Mouse (Mus musculus) left cerebral cortex, adult 9 months (tissue): ENCODE measurements around the gene E030030I06Rik.
"Not testable (repeated sequence)": the region's sequence is repeated elsewhere in the genome, so short reads cannot be mapped to it uniquely, and the experiment has no call there.

ENCODE experiments used
- DNase-seq, 2 experiments: peaks; one replicate each; pipeline ENCODE4 v3.0.0; 2022; ENCODE audit warnings: low spot score in 2 of 2

E030030I06Rik gene

DNA sequence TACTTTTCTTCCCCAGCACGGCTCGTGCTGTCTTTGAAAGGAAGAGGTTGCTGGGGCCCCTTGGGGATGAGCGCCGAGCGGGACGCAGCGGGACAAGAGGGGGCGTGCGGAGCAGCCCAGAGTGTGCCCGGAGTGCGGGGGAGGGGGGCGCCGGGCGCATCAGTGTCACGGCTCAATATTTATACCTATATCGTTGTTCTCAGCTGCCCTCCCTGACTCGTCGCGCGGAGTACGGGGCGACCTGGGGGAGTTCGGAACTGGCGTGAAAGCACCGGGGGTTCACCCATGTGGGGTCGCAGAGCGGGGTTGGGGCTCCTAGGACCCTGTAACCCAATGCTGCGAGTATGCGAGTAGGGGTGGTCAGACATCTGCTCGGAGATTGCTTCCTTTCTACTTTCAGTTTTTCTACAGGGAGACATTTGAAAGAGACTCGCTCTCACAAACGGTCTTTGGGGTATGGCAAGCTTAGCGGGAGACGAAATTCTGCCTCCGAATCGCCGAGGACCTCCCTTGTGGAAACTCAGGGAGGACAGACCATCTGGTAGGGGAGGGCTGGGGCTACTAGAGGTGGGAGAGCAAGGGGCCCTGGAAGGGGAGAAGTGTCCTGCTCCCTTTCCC, at the start of gene E030030I06Rik:
E030030I06Rik (minus strand) TSS at position 198 of the 618 bp plus-strand sequence.
- no peak for DNase-seq

DNA sequence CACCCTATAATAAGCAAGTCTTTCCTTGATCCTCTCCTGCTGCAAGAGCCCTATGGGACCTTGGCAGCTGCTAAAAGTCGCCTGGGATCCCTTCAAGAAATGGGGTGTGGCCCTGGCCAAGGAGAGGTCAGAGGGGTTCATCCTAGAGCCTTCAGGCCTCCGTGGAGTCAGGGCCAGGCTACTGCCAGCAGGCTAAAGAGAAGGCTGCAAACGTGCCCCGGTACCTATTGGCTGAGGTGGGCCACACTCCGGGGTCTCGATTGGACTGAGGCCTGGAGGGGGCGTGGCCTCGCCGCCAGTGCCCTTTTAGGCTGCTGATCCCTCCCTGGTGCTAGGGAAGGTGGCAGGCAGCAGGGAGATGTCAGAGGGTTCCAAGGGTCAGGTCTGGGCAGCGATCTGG, 42.0 kb upstream of the E030030I06Rik start:
- not testable (repeated sequence) for DNase-seq

- DNase-seq, result not testable (repeated sequence)
These were observed 27.4 kb upstream of the E030030I06Rik start for GRCm38 (mm10) chr10:22176515-22176914.

GRCm38 (mm10) chr10:22174190-22174487, 25.1 kb upstream of the E030030I06Rik start:
- not testable (repeated sequence) for DNase-seq

GRCm38 (mm10) chr10:22173335-22174189, 24.5 kb upstream of the E030030I06Rik start:
- not testable (repeated sequence) for DNase-seq

GRCm38 (mm10) chr10:22172431-22173334, 23.6 kb upstream of the E030030I06Rik start:
- not testable (repeated sequence) for DNase-seq

- DNase-seq, result not testable (repeated sequence)
These were observed 20.0 kb upstream of the E030030I06Rik start for GRCm38 (mm10) chr10:22169116-22169515.

DNA sequence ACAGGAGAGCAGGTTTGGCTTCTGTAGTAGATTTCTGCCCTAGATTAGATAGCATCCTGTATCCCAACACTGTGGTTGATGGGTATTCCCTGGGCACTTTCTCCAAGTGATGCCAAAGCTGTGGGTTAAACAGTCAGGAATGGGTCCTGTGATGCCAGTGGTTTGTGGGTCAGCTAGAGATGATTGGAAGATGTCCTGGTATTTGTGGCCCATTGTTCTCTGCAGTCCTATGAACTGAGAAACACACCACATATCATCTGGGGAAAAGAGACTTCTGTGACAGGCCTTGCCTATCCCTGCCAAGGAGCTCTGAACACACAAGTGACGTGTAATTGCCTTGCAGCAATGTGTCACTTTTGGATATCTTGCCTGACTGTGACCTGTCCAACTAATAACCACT, 18.0 kb upstream of the E030030I06Rik start:
- not testable (repeated sequence) for DNase-seq

DNA sequence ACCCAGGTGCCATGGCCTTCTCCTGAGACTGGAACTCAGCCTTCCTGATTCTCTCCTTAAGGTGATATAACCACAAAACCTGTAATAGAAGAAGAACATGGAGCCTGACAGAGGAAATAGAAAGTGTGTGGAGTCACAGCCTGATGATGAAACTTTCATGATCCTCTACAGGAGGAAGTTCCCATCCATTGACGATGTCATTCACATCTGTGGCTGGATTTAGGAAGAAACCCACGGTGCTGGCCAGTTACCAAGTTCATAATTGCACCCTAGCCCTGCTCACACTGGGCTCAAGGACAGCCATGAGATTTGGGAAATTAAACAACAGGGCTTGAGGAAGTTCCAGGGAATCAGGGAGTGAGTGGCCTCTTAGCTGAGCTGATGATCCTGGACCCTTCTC, 17.0 kb upstream of the E030030I06Rik start:
- not testable (repeated sequence) for DNase-seq

- not testable (repeated sequence) for DNase-seq
These were observed 16.4 kb upstream of the E030030I06Rik start for GRCm38 (mm10) chr10:22165328-22166003.

DNA sequence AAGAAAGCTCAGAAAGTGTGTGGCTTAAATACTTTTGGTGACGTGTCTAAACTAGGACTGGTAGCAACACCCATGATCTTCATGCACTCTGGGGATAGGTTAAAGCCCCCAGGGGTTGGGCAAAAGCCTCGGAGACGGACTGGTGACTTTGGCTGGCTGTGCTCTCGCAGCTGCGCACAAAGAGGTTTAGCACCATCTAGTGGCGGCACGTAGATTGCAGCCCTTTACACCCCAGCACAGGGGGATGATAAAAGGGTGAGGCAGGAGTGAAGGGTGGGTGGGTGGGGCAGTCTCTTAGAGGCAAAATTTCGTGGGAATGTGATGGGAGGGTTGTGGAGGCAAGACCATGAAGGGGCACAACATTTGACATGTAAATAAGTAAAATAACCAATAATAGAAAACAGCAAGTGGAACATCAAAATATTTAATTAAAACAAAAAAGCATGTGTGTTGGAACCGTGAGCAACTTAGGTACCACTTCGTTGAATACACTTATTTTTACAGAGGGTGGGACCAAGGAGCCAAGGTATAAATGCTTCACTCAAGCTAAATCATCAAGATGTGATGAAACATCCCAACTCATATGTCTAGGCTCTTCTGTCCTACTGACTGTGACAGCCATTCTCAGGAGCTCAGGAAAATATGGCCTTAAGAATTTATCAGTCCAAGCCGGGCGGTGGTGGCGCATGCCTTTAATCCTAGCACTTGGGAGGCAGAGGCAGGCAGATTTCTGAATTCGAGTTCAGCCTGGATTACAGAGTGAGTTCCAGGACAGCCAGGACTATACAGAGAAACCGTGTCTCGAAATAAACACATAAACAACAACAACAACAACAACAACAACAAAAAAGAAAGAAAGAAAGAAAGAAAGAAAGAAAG, 14.9 kb upstream of the E030030I06Rik start:
- DNase-seq, result peak in 1 of 2 experiments; percentile 74

GRCm38 (mm10) chr10:22163279-22163678, 14.2 kb upstream of the E030030I06Rik start:
- DNase-seq, result not testable (repeated sequence)

GRCm38 (mm10) chr10:22159581-22160140, 10.6 kb upstream of the E030030I06Rik start:
- no peak for DNase-seq

GRCm38 (mm10) chr10:22159131-22159561, 10.1 kb upstream of the E030030I06Rik start:
- DNase-seq, result no peak

DNA sequence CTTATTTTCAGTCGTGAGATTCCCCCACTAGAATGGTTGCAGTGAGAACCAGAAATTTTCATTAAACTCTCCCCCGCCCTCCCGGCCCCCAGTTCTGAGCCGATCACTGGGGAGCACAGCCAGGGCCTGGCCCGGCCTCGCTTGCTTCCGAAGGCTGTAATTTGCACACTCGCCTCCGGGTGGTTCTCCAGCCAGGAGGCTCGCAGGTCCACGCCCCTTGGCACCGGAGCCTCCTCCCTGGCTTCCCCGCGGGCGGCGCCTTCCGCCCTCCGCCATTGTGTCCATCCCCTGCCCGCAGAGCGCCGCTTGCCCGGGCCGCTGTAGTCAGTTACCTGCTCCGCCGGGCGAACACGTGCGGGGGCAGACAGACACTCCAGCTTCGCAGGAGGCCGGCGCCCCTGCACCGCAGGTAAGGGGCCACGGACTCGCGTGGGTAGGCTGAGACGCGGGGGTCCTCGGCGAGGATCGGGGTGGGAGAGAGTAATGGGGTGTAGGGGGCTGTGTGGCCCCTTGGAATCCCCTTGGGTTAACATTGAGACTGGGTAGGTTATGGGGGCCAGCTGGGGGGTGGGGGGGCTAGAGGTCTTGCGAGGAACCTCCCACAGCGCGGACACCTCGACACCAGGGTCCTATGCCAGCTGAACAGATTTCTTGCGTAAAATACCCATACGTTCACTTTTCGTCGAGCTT, 9.4 kb upstream of the E030030I06Rik start, which contains the start of the genes Raet1e and H60b:
Raet1e (plus strand) TSS at position 260 of the 690 bp plus-strand sequence.
H60b (plus strand) TSS at position 277 of the 690 bp plus-strand sequence.
- DNase-seq, result not testable (repeated sequence)

GRCm38 (mm10) chr10:22154871-22155799, 6.1 kb upstream of the E030030I06Rik start:
- no peak for DNase-seq

DNA sequence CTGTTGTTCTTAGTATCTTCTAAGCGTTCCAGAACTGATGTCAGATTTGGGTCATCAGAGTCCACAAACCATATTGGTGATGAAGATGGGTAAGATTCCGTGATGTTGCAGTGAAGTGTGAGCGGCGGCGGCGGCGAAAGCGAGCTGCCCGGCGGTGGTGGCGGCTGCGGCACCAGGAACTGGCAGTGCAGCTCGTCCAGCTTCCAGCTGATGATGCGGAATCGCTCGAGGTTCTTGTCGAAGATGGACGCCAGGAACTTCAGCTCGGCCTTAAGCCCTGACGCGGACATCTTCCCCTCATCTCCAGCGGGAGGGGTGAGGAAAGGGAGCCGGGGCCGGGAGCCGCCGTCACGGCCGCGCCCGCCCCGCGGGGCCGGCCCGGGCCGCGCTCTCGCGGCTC, 5.1 kb upstream of the E030030I06Rik start:
- not testable (repeated sequence) for DNase-seq

DNA sequence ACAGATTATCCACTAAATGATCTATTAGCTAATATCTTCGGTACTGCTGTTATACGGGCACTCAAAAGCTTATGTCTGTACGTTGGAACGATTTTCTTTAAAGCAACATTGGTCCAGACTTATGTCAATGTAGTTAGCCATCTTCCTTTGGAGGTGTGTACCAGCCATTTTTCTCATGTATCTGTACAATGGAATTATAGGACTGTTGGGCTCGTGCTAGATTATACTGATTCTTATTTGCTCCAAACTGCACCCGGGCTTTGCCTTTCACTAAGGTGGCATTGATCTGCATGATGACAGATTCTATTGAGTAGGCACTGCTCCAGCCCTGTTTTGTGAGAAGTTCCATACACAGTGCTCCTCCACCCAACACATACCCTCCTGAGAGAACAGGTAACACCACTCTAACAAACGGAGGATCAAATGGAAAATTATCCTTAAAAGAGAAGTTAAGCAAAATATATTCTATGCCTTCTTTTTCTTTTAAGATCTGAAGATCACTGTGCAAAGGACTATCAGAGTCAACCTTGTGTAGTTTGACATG, 4.1 kb upstream of the E030030I06Rik start:
- DNase-seq, result not testable (repeated sequence)
